Mouse (Mus musculus): ENCODE data around the gene Sowahc. TPM values are rescaled to one million over a fixed set of nuclear protein-coding genes. Genes with fewer than 3 reads are reported as not detected.

Sowahc gene
- total RNA-seq, 2 experiments from 2014 or later, result 1.6 to 2.0 TPM

DNA sequence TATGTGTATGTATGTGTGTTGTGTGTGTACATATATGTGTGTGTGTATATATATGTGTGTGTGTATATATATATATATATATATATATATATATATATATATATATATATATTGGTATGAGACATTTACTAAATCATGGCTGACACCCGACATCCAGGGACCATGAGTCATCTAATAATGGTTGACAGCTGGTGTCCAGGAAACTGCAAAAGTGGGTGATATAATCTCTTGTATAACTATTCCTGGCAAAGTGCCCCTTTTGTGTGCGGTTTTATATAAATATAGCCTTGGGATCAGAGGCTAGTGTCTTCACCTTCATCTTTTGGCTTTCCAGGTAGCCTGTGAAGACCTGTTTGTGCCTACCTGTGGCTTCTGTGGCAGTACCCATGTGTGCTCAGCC, 28.9 kb downstream of the Sowahc start:
- intact Hi-C loops (cut with DNase I), result no loop called here
- no peak for DNase-seq (ENCODE audit: low spot score)

DNA sequence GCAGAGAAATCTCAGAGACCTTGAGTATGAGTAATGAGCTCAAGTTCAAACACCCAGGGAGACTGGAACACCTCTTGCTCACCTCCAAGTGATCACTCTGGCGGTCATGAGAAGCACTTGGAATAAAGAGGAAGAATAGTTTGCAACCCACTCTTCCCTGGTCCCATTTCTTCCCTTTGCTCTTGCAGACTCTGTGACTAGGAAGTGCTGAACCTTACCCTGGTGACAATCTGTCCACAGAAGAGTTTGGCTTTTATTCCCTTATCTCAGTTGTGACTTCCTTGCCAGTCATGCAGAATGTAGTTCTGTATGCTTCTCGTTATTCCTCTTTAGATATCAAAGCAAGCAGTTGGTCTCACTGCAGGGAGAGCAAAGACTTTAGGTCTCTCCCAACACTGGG, 30.2 kb downstream of the Sowahc start:
- intact Hi-C loops (cut with DNase I), result no loop called here
- no peak for DNase-seq (ENCODE audit: low spot score)

DNA sequence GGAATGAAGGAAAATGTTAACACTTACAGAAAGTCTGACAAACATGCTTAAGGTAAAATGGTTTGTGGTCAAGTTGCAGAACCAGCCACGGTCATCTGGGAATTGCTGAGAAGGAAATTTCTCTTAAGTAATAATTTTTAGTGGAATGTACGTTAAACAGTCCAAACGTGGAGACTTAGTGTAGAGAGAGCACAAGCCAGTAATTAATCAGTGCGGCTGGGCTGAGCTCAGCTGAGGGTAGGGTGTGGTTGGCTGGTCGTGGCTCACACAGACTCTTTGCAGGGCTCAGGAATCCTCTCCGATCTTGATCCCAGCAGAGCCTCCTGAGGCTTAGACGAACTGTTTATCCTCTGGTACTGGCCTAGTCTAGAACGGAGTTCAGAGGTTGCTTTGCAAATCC, 30.6 kb downstream of the Sowahc start:
- DNase-seq (ENCODE audit: low spot score), result no peak
- intact Hi-C loops (cut with DNase I), result no loop called here

- DNase-seq (ENCODE audit: low spot score), result no peak
- intact Hi-C loops (cut with DNase I), result no loop called here
These were observed 31.9 kb downstream of the Sowahc start for GRCm38 (mm10) chr10:59253541-59254079.

DNA sequence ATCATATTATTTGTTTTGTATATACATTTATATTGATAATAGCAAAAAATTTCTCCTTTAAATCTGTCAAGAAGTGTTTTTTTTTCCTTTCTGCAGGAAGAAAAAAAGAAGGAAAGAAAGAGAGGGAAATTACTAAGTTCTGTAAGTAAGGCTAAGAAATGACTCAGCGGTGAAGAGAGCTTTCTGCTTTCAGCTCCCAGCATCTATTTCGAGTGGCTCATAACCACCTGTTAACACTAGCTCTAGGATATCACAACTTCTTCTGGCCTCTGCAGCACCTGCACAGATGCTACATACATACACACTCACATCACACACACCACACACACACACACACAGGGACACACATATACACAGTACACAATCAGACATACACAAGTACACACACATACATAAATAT, 34.8 kb downstream of the Sowahc start:
- intact Hi-C loops (cut with DNase I), result no loop called here
- DNase-seq (ENCODE audit: low spot score), result no peak

GRCm38 (mm10) chr10:59259572-59259971, 37.8 kb downstream of the Sowahc start:
- intact Hi-C loops (cut with DNase I), result no loop called here
- DNase-seq (ENCODE audit: low spot score), result no peak

GRCm38 (mm10) chr10:59261603-59262002, 39.9 kb downstream of the Sowahc start:
- no peak for DNase-seq (ENCODE audit: low spot score)
- intact Hi-C loops (cut with DNase I), result loop anchor here (5.0 kb wide), 1 partner anchor 34 kb away; no protein-coding TSS in a partner anchor

DNA sequence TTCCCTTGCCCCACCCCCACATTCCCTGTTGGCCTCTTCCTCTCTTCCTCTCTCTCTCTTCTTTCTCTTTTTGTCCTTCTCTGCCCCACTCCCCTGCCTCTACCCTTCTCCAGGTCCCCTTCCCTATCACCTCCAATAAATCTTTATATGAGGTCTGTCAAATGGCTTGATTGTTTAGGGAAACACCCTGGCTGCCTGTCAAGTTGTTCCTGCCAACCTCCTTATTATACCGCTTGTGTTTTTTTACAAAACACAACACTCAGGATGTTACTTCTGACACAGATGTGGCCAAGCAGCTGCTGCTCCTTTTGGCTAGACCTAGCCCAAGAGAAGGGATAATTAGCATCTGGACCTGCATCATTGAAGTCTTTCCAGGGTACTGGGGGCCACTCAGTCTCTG, 40.3 kb downstream of the Sowahc start:
- intact Hi-C loops (cut with DNase I), result loop anchor here (5.0 kb wide), 1 partner anchor 35 kb away; no protein-coding TSS in a partner anchor
- DNase-seq (ENCODE audit: low spot score), result no peak

GRCm38 (mm10) chr10:59262979-59263378, 41.2 kb downstream of the Sowahc start:
- intact Hi-C loops (cut with DNase I), result loop anchor here (5.0 kb wide), 1 partner anchor 36 kb away; no protein-coding TSS in a partner anchor
- no peak for DNase-seq (ENCODE audit: low spot score)

DNA sequence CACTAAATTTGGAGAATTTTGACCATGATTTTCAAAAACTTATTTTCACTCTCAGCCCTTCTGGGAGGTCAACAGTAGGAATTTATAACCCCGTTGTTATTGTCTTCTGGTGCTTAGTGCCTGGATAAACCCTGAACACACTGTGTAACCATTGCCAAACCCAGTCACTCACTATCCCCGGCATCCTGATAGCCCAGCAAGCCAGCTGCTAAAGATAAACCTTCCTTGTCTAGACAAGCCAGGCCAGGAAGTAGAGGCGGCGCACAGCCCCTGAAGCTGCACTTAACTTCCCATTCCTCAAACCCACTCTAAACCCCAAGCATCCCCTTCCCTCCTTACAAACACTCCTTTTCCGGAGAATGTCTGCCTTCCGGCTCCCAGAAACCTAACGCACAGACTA, 43.3 kb downstream of the Sowahc start:
- intact Hi-C loops (cut with DNase I), result no loop called here
- DNase-seq (ENCODE audit: low spot score), result no peak

DNA sequence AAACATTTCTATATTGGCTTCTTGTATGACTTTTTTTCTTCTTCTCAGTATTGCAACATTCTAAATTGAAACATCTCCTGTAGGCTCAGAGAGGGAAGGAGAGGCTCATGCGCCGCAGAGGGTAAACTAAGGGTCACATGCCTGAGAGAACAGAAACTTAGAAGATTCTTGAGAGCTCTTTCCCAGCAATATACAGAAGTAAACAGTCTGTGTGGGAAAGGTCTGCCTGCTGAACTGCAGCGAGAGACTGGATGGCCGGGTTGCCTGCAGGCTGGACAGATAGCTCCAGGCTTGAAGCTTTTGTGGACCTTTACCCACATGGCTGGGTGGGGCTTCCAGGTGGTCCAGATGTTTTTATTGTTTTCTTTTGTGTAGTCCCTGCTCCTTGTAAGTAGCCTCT, 43.9 kb downstream of the Sowahc start:
- DNase-seq (ENCODE audit: low spot score), result no peak
- intact Hi-C loops (cut with DNase I), result no loop called here

DNA sequence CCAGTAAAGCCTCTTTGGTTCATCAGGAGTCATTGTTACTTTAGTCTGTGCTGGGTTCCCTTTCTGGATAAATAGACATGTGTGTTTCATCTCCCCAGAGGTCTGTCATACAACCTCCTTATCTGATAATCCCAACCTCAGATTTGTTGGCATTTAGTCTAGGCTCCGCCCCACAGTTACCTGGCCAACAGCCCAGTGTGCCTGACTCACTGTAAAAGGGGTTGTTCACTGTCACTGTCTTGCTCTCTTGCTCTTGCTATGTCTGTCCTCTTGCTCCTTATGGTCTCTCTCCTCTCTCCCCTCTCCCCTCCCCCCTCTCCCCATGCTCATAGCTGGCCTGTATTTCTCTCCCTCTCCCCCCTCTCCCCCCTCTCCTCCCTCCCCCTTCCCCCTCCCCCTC, 44.3 kb downstream of the Sowahc start:
- intact Hi-C loops (cut with DNase I), result no loop called here
- no peak for DNase-seq (ENCODE audit: low spot score)

DNA sequence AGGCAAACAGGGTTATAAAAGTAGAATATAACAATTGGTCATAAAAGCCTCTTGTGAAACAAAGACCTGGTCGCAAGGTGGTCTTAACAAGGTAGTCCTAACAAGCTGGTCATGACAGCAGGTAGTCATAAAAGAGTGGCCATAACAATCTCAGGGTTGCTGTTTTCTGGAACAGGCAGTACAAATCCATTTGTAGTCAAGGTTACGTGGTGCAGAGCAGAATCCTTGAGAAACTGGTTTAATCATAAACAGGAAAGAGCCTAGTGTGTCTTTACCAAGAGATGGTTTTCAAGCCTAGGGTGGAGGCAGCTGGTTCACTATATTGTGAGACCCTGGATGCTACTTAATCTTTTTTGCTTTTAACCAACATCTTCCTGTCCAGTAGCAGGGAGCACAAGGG, 45.5 kb downstream of the Sowahc start:
- intact Hi-C loops (cut with DNase I), result no loop called here
- DNase-seq (ENCODE audit: low spot score), result no peak

GRCm38 (mm10) chr10:59268109-59268508, 46.4 kb downstream of the Sowahc start:
- no peak for DNase-seq (ENCODE audit: low spot score)
- intact Hi-C loops (cut with DNase I), result no loop called here

DNA sequence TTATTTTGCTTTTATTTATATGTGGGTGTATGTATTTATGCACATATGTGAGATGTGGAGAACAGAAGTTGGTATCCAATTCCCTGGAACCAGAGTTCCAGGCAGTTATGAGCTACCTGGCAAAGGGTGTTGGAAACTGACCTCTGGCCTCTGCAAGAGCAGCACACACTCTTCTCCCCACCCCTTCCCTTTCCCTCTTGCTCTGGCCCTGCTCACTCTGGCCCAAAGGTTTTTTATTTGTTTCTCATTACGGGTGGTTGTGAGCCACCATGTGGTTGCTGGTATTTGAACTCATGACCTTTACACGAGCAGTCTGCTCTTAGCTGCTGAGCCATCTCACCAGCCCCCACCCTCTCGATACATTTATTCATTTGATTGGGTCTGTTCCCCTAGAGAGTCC, 47.0 kb downstream of the Sowahc start:
- intact Hi-C loops (cut with DNase I), result no loop called here
- DNase-seq (ENCODE audit: low spot score), result no peak

DNA sequence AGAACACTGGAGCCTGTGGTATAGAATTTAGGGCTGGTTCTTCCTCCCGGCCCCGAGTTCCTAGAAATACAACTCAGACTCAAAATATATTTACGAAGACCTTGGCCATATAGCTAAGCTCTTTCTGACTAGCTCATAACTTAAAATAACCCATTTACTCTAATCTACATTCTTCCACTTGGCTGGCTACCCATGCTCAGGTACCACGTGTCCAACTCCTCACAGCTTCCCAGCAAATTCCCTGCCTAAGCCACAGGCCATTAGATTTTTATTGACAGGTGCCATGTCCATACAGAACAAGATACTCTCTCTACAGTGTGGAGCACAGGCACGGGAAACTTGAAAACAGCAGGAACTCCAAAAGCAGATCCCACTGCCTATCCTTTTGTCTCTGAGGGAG, 54.0 kb downstream of the Sowahc start:
- DNase-seq (ENCODE audit: low spot score), result no peak
- intact Hi-C loops (cut with DNase I), result no loop called here

Other genes starting within 250 kb of the Sowahc start
- 10 to 100 TPM; 15.6 to 16.6 TPM for gene Sept10, start 106 bp upstream of the Sowahc start, total RNA-seq (2021)
- gene P4ha1, start 101.3 kb downstream of the Sowahc start, total RNA-seq (2021), result 10 to 100 TPM; 36.6 to 51.2 TPM
- 100 to 1,000 TPM; 130 to 168 TPM for gene Gm10273, start 173.7 kb downstream of the Sowahc start, total RNA-seq (2021)
- gene Pla2g12b, start 181.7 kb downstream of the Sowahc start, total RNA-seq (2021), result not detected
- gene Oit3, start 219.8 kb downstream of the Sowahc start, total RNA-seq (2021), result not detected

All from heart, postnatal 25 days (tissue).